Mouse (Mus musculus) brain, embryonic 14.5 days (tissue): ENCODE measurements around the gene 5330417C22Rik.

ENCODE experiments used
- CTCF ChIP-seq: fragments of 200-500 bp; IDR thresholded peaks from 2 replicates; pipeline ENCODE4 v1.5.1; 2012; ENCODE audit warnings: inconsistent platforms, mild to moderate bottlenecking, moderate library complexity, borderline replicate concordance; ENCODE audit not compliant: insufficient read depth, insufficient read length; ENCODE audit errors: extremely low read depth
- POLR2A ChIP-seq: fragments of 200-500 bp; IDR thresholded peaks from 2 replicates; pipeline ENCODE4 v1.6.1; 2012; ENCODE audit warnings: mild to moderate bottlenecking, inconsistent platforms, borderline replicate concordance; ENCODE audit not compliant: poor library complexity, insufficient read depth, insufficient read length, severe bottlenecking; ENCODE audit errors: extremely low read depth

- TF ChIP-seq CTCF (no peak), POLR2A (no peak)
These were observed 38.7 kb downstream of the 5330417C22Rik start for GRCm38 (mm10) chr3:108497602-108498001.
